Mouse (Mus musculus) brain, embryonic 14.5 days (tissue): ENCODE measurements around the gene Sema4c.

ENCODE experiments used
- CTCF ChIP-seq: fragments of 200-500 bp; IDR thresholded peaks from 2 replicates; pipeline ENCODE4 v1.5.1; 2012; ENCODE audit warnings: inconsistent platforms, mild to moderate bottlenecking, moderate library complexity, borderline replicate concordance; ENCODE audit not compliant: insufficient read depth, insufficient read length; ENCODE audit errors: extremely low read depth
- POLR2A ChIP-seq: fragments of 200-500 bp; IDR thresholded peaks from 2 replicates; pipeline ENCODE4 v1.6.1; 2012; ENCODE audit warnings: mild to moderate bottlenecking, inconsistent platforms, borderline replicate concordance; ENCODE audit not compliant: poor library complexity, insufficient read depth, insufficient read length, severe bottlenecking; ENCODE audit errors: extremely low read depth

DNA sequence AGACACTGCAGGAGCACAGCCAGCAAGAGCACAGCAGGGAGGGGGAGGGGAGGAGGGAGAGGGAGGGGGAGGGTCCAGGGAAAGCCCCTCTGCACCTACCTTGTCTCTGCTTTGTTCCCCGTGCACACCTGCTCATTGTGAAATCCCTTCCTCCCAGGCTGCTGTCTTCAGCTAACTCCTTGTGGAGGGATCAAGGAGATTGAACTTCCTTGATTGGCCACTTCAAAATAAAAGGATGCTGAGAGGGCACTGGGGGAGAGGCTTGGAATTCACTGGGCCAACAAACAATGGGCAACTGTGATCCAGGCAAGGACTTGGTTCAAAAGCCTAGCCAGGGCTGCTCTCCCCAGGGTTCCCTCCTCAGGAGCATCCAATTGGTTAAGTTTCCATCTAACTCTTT lies 35.0 kb upstream of the Sema4c start:
- TF ChIP-seq POLR2A (no peak), CTCF (no peak)
